Mouse (Mus musculus) erythroblast, embryonic 14.5 days (primary cell): Measurements from ENCODE around the gene Col27a1. TPM values are rescaled to one million over a fixed set of nuclear protein-coding genes. Genes with fewer than 3 reads are reported as not detected.

ENCODE experiments used
- H3K27me3 ChIP-seq: 2 replicates; pipeline ENCODE4 v1.6.1; 2012; ENCODE audit warnings: inconsistent platforms; ENCODE audit not compliant: control insufficient read depth
- H3K36me3 ChIP-seq: 2 replicates; pipeline ENCODE4 v1.6.1; 2012; ENCODE audit warnings: mild to moderate bottlenecking, inconsistent platforms; ENCODE audit not compliant: control insufficient read depth
- H3K4me1 ChIP-seq: 2 replicates; pipeline ENCODE4 v1.6.1; 2012; ENCODE audit warnings: inconsistent platforms; ENCODE audit not compliant: control insufficient read depth
- H3K4me3 ChIP-seq: replicated peaks from 2 replicates; pipeline ENCODE3; 2012; ENCODE audit warnings: moderate library complexity, mild to moderate bottlenecking, inconsistent platforms
- H3K9me3 ChIP-seq: 2 replicates; pipeline ENCODE4 v1.6.1; 2012; ENCODE audit warnings: low read length, inconsistent platforms, mixed read lengths; ENCODE audit not compliant: control insufficient read depth
- GATA1 ChIP-seq: IDR thresholded peaks from 2 replicates; pipeline ENCODE4 v1.6.1; 2012; ENCODE audit warnings: low read length, inconsistent platforms, mixed read lengths
- TAL1 ChIP-seq: IDR thresholded peaks from 3 replicates; pipeline ENCODE4 v1.6.1; 2012; ENCODE audit warnings: low read length, inconsistent platforms, mixed read lengths
- polyA plus RNA-seq: library from polyadenylated mRNA; stranded (reverse); fragments of >175 nt; gene quantifications from 2 replicates; pipeline ENCODE4 v1.2.3, GENCODE M21; 2012

Col27a1 gene
- polyA plus RNA-seq, 1 experiment, result 0.01 TPM

- no peak for TF ChIP-seq GATA1
- no peak for TF ChIP-seq TAL1
- Histone ChIP-seq H3K36me3 (no peaks in the 10 kb centered on the region), H3K27me3 (no peaks in the 10 kb centered on the region), H3K9me3 (no peaks in the 10 kb centered on the region), H3K4me1 (no peaks in the 10 kb centered on the region), H3K4me3 (no peak overlapping the region)
Measured at GRCm38 (mm10) chr4:63338414-63339076, 124.7 kb downstream of the Col27a1 start.

DNA sequence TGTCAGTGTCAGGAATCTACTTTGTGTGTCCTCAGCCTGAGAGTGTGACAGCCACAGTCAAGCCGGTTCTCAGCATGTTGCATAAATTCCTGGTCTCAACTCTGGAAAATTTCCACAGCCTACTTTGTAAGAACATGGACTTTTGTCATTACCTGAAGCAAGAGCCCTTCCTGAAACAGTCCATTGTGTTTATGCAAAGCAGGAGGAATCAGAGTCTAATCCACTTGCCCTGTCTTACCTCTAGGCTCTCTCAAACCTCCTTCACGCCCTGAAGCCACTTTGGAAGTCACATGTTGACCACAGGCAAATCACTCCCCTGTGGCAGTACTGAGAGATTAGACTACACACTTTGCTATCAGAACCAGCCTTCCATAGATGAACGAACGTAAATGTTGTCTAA lies 128.7 kb downstream of the Col27a1 start:
- no peak overlapping the region for H3K4me3 ChIP-seq
- H3K4me1 ChIP-seq, result no peaks in the 10 kb centered on the region
- TF ChIP-seq TAL1 (no peak), GATA1 (no peak)
- H3K9me3 ChIP-seq, result no peaks in the 10 kb centered on the region
- H3K36me3 ChIP-seq, result no peaks in the 10 kb centered on the region
- H3K27me3 ChIP-seq, result no peaks in the 10 kb centered on the region

DNA sequence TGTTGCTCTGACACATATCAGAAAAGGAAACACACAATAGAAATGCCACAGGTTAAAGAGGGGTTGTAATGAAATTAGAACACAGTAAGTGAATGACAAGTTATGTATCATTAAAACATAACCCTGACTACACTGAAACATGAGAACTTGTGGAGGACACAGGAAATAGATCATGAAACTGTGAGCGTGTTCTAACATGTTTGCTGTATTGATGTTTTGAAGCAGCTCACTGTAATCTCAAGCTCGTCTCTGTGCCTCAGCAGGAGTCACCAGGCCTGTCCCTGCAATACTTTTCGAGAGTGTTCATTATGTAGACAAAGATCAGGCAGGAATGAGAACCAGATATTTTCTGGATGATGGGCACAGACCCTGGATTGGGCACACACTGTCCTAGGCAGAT lies 129.8 kb downstream of the Col27a1 start:
- no peak for TF ChIP-seq TAL1
- TF ChIP-seq GATA1, result no peak
- no peak overlapping the region for H3K4me3 ChIP-seq
- H3K27me3 ChIP-seq, result no peaks in the 10 kb centered on the region
- no peaks in the 10 kb centered on the region for H3K9me3 ChIP-seq
- no peaks in the 10 kb centered on the region for H3K4me1 ChIP-seq
- no peaks in the 10 kb centered on the region for H3K36me3 ChIP-seq

- Histone ChIP-seq H3K27me3 (no peaks in the 10 kb centered on the region), H3K36me3 (no peaks in the 10 kb centered on the region), H3K4me1 (no peaks in the 10 kb centered on the region), H3K4me3 (no peak within 1 kb of the TSS), H3K9me3 (no peaks in the 10 kb centered on the region)
- TF ChIP-seq GATA1, result no peak
- no peak for TF ChIP-seq TAL1
Measured at GRCm38 (mm10) chr4:63344295-63344694, 130.5 kb downstream of the Col27a1 start, which contains the start of gene Orm1. Gene Orm1 (plus strand): TSS chr4:63344560.

- Histone ChIP-seq H3K9me3 (no peaks in the 10 kb centered on the region), H3K27me3 (no peaks in the 10 kb centered on the region), H3K4me3 (no peak overlapping the region), H3K4me1 (no peaks in the 10 kb centered on the region), H3K36me3 (no peaks in the 10 kb centered on the region)
- TF ChIP-seq GATA1, result no peak
- no peak for TF ChIP-seq TAL1
Measured at GRCm38 (mm10) chr4:63345261-63345660, 131.5 kb downstream of the Col27a1 start.

DNA sequence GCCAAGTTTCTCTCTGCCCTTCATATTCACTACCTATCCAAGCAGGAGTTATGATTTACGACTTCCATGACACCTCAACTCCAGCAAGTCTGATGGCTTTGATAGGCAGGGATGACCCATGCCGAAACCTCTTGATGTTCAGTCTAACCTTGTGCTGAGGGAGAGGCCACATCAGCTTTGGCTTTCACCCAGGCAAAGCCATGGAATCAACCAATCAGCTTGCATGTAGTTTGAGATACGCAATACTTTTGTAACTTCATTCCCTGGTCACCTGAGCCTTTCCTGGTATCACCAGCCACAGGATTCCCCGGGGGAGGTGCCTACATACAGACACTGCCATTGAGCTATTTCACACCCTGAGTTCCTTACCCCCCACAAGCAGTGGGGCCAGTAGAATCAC lies 132.9 kb downstream of the Col27a1 start:
- Histone ChIP-seq H3K36me3 (no peaks in the 10 kb centered on the region), H3K9me3 (no peaks in the 10 kb centered on the region)
- TF ChIP-seq TAL1, result no peak
- TF ChIP-seq GATA1, result no peak

DNA sequence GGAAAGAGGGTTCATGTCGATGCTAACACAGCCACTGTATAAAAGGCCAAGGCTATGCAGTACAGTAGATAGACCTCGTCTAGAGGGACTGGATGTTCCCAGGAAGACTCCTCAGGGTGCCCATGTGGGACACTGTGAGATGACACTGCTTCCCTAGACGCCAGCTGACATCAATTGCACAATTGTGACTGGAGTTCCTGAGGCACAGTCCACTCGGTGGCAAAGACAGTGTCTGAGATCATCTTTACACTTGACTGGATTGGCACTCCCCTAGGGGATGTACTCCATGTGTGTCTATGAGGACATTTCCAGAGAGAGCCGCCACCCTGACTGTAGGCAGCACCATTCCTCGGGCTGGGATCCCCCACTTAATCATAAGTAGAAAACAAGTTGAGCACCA lies 134.7 kb downstream of the Col27a1 start:
- Histone ChIP-seq H3K4me3 (no peak overlapping the region), H3K9me3 (no peaks in the 10 kb centered on the region), H3K36me3 (no peaks in the 10 kb centered on the region), H3K4me1 (no peaks in the 10 kb centered on the region), H3K27me3 (no peaks in the 10 kb centered on the region)
- no peak for TF ChIP-seq GATA1
- TF ChIP-seq TAL1, result no peak

More for the DNA sequence above, 132.9 kb downstream of the Col27a1 start:
- H3K27me3 ChIP-seq, result no peaks in the 10 kb centered on the region
- no peak overlapping the region for H3K4me3 ChIP-seq
- H3K4me1 ChIP-seq, result no peaks in the 10 kb centered on the region

DNA sequence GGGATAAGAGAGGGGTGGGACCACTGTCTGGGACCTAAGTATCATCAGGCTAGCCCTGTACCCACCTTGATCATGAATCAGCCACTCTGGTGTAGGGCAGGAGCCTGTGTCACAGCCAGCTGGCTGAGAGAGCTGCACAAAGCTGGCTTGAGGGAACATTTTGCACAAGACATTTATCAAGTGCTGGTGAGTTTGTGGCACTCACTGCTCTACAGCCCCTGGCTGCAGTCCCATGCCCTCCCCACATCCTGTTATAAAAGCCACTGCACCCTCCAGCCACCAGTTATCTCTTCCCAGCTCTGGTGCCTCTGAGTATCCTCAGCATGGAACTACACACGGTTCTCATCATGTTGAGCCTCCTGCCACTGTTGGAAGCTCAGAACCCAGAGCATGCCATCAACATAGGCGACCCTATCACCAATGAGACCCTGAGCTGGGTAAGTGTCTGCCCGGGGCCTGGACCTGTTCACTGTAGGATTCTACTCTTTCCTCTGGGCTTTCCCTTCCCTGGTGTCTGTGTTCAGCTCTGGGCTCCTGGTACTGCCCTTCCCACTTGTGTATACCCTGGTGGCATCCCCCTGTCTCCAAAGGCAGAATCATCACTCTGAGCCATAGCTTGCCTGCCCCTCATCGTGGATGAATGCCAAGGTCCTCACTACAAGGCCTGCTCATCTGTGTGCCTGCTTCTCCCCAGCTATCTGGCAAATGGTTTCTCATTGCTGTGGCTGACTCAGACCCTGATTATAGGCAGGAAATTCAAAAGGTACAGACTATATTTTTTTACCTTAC lies 142.3 kb downstream of the Col27a1 start, which contains the start of gene Orm3:
Gene Orm3 (plus strand): TSS at position 286 of the 789 bp plus-strand sequence.
- Histone ChIP-seq H3K9me3 (no peaks in the 10 kb centered on the region), H3K36me3 (no peaks in the 10 kb centered on the region), H3K27me3 (no peaks in the 10 kb centered on the region), H3K4me1 (no peaks in the 10 kb centered on the region), H3K4me3 (no peak within 1 kb of the TSS)
- TF ChIP-seq TAL1 (no peak), GATA1 (no peak)

GRCm38 (mm10) chr4:63356981-63357570 lies 143.3 kb downstream of the Col27a1 start:
- H3K9me3 ChIP-seq, result no peaks in the 10 kb centered on the region
- H3K36me3 ChIP-seq, result no peaks in the 10 kb centered on the region

More at GRCm38 (mm10) chr4:63356981-63357570, 143.3 kb downstream of the Col27a1 start:
- no peaks in the 10 kb centered on the region for H3K27me3 ChIP-seq
- TF ChIP-seq TAL1, result no peak
- TF ChIP-seq GATA1, result no peak
- H3K4me1 ChIP-seq, result no peaks in the 10 kb centered on the region
- H3K4me3 ChIP-seq, result no peak overlapping the region
